Mouse (Mus musculus): ENCODE measurements around the gene Hoxa2. TPM values are rescaled to one million over a fixed set of nuclear protein-coding genes. Genes with fewer than 3 reads are reported as not detected.

Hoxa2 gene
- polyA plus RNA-seq, 1 experiment, result 1.4 TPM

GRCm38 (mm10) chr6:52182793-52183192, 18.2 kb upstream of the Hoxa2 start:
- no peak overlapping the region for H3K4me3 ChIP-seq (ENCODE audit: control insufficient read depth, insufficient read depth, low read length)
- H3K4me1 ChIP-seq (replicated peaks; ENCODE audit: control insufficient read depth, insufficient read depth, low read length), result no peaks in the 10 kb centered on the region
- DNase-seq, result no peak
- no peaks in the 10 kb centered on the region for H3K27me3 ChIP-seq (ENCODE audit: control insufficient read depth, insufficient read depth, low read length)
- WGBS, result 97% methylated on average over 1 of the region's 1 CpGs
- TF ChIP-seq CTCF (IDR thresholded peaks at IDR 0.05; ENCODE audit: borderline replicate concordance, control insufficient read depth, extremely low read depth, insufficient read depth, low read length, poor library complexity) (no peak), POLR2A (IDR thresholded peaks at IDR 0.05; ENCODE audit: control insufficient read depth, extremely low read depth, insufficient read depth, low read length, poor library complexity) (no peak)
- H3K27ac ChIP-seq (ENCODE audit: control insufficient read depth, insufficient read depth, low read length), result no peak overlapping the region
- no peaks in the 10 kb centered on the region for H3K36me3 ChIP-seq (ENCODE audit: control insufficient read depth, insufficient read depth, low read length)

GRCm38 (mm10) chr6:52182030-52182429, 17.4 kb upstream of the Hoxa2 start:
- WGBS, result 96% methylated on average over 2 of the region's 2 CpGs

GRCm38 (mm10) chr6:52180726-52181125, 16.1 kb upstream of the Hoxa2 start:
- Histone ChIP-seq H3K4me3 (ENCODE audit: control insufficient read depth, insufficient read depth, low read length) (no peak overlapping the region), H3K27ac (ENCODE audit: control insufficient read depth, insufficient read depth, low read length) (no peak overlapping the region), H3K36me3 (ENCODE audit: control insufficient read depth, insufficient read depth, low read length) (no peaks in the 10 kb centered on the region), H3K27me3 (ENCODE audit: control insufficient read depth, insufficient read depth, low read length) (no peaks in the 10 kb centered on the region), H3K4me1 (replicated peaks; ENCODE audit: control insufficient read depth, insufficient read depth, low read length) (no peaks in the 10 kb centered on the region)
- no peak for TF ChIP-seq POLR2A (IDR thresholded peaks at IDR 0.05; ENCODE audit: control insufficient read depth, extremely low read depth, insufficient read depth, low read length, poor library complexity)
- no peak for TF ChIP-seq CTCF (IDR thresholded peaks at IDR 0.05; ENCODE audit: borderline replicate concordance, control insufficient read depth, extremely low read depth, insufficient read depth, low read length, poor library complexity)
- WGBS, result 91% methylated on average over 3 of the region's 3 CpGs
- DNase-seq, result no peak

More at GRCm38 (mm10) chr6:52182030-52182429, 17.4 kb upstream of the Hoxa2 start:
- no peaks in the 10 kb centered on the region for H3K36me3 ChIP-seq (ENCODE audit: control insufficient read depth, insufficient read depth, low read length)
- DNase-seq, result no peak
- no peaks in the 10 kb centered on the region for H3K27me3 ChIP-seq (ENCODE audit: control insufficient read depth, insufficient read depth, low read length)
- TF ChIP-seq POLR2A (IDR thresholded peaks at IDR 0.05; ENCODE audit: control insufficient read depth, extremely low read depth, insufficient read depth, low read length, poor library complexity) (no peak), CTCF (IDR thresholded peaks at IDR 0.05; ENCODE audit: borderline replicate concordance, control insufficient read depth, extremely low read depth, insufficient read depth, low read length, poor library complexity) (no peak)
- no peak overlapping the region for H3K27ac ChIP-seq (ENCODE audit: control insufficient read depth, insufficient read depth, low read length)
- no peak overlapping the region for H3K4me3 ChIP-seq (ENCODE audit: control insufficient read depth, insufficient read depth, low read length)
- no peaks in the 10 kb centered on the region for H3K4me1 ChIP-seq (replicated peaks; ENCODE audit: control insufficient read depth, insufficient read depth, low read length)

- 96% methylated on average over 11 of the region's 11 CpGs for WGBS
- H3K4me3 ChIP-seq (ENCODE audit: control insufficient read depth, insufficient read depth, low read length), result no peak overlapping the region
- no peak for DNase-seq
- no peak for TF ChIP-seq POLR2A (IDR thresholded peaks at IDR 0.05; ENCODE audit: control insufficient read depth, extremely low read depth, insufficient read depth, low read length, poor library complexity)
- no peak for TF ChIP-seq CTCF (IDR thresholded peaks at IDR 0.05; ENCODE audit: borderline replicate concordance, control insufficient read depth, extremely low read depth, insufficient read depth, low read length, poor library complexity)
- no peaks in the 10 kb centered on the region for H3K27me3 ChIP-seq (ENCODE audit: control insufficient read depth, insufficient read depth, low read length)
- H3K4me1 ChIP-seq (replicated peaks; ENCODE audit: control insufficient read depth, insufficient read depth, low read length), result no peaks in the 10 kb centered on the region
- no peaks in the 10 kb centered on the region for H3K36me3 ChIP-seq (ENCODE audit: control insufficient read depth, insufficient read depth, low read length)
- no peak overlapping the region for H3K27ac ChIP-seq (ENCODE audit: control insufficient read depth, insufficient read depth, low read length)
Measured at GRCm38 (mm10) chr6:52180213-52180710, 15.6 kb upstream of the Hoxa2 start.

GRCm38 (mm10) chr6:52179690-52180089, 15.1 kb upstream of the Hoxa2 start:
- H3K27me3 ChIP-seq (ENCODE audit: control insufficient read depth, insufficient read depth, low read length), result no peaks in the 10 kb centered on the region
- no peaks in the 10 kb centered on the region for H3K36me3 ChIP-seq (ENCODE audit: control insufficient read depth, insufficient read depth, low read length)
- WGBS, result 92% methylated on average over 10 of the region's 10 CpGs
- no peak overlapping the region for H3K27ac ChIP-seq (ENCODE audit: control insufficient read depth, insufficient read depth, low read length)
- TF ChIP-seq POLR2A (IDR thresholded peaks at IDR 0.05; ENCODE audit: control insufficient read depth, extremely low read depth, insufficient read depth, low read length, poor library complexity) (no peak), CTCF (IDR thresholded peaks at IDR 0.05; ENCODE audit: borderline replicate concordance, control insufficient read depth, extremely low read depth, insufficient read depth, low read length, poor library complexity) (no peak)
- no peak for DNase-seq
- H3K4me1 ChIP-seq (replicated peaks; ENCODE audit: control insufficient read depth, insufficient read depth, low read length), result no peaks in the 10 kb centered on the region
- no peak overlapping the region for H3K4me3 ChIP-seq (ENCODE audit: control insufficient read depth, insufficient read depth, low read length)

- H3K27ac ChIP-seq (ENCODE audit: control insufficient read depth, insufficient read depth, low read length), result no peak overlapping the region
- no peak overlapping the region for H3K4me3 ChIP-seq (ENCODE audit: control insufficient read depth, insufficient read depth, low read length)
- no peaks in the 10 kb centered on the region for H3K4me1 ChIP-seq (replicated peaks; ENCODE audit: control insufficient read depth, insufficient read depth, low read length)
- TF ChIP-seq CTCF (IDR thresholded peaks at IDR 0.05; ENCODE audit: borderline replicate concordance, control insufficient read depth, extremely low read depth, insufficient read depth, low read length, poor library complexity) (no peak), POLR2A (IDR thresholded peaks at IDR 0.05; ENCODE audit: control insufficient read depth, extremely low read depth, insufficient read depth, low read length, poor library complexity) (no peak)
- DNase-seq, result no peak
- WGBS, result 85% methylated on average over 4 of the region's 4 CpGs
- H3K27me3 ChIP-seq (ENCODE audit: control insufficient read depth, insufficient read depth, low read length), result no peaks in the 10 kb centered on the region
- H3K36me3 ChIP-seq (ENCODE audit: control insufficient read depth, insufficient read depth, low read length), result no peaks in the 10 kb centered on the region
Measured at GRCm38 (mm10) chr6:52178918-52179665, 14.5 kb upstream of the Hoxa2 start.
